Mouse (Mus musculus) limb, embryonic 14.5 days (tissue): ENCODE results near the gene Hsd17b2. TPM values are rescaled to one million over a fixed set of nuclear protein-coding genes. Genes with fewer than 3 reads are reported as not detected.

Experiments used
- ATAC-seq: fragments of 200-750 bp; cut with Nextera tagmentation; 2 replicates; pipeline ENCODE4 v1.8.0; 2017; ENCODE audit warnings: low read depth, moderate number of reproducible peaks, moderate TSS enrichment; ENCODE audit not compliant: low FRiP score
- DNase-seq: peaks from one replicate; pipeline ENCODE4 v3.0.0-alpha.2; 2015; ENCODE audit warnings: low spot score
- H3K27ac ChIP-seq: fragments of 300-500 bp; sonication (generic); replicated peaks from 2 replicates; pipeline ENCODE4 v1.5.1; 2014; ENCODE audit warnings: low read depth, mild to moderate bottlenecking, low read length, moderate library complexity, mixed read lengths
- H3K27me3 ChIP-seq: fragments of 300-500 bp; sonication (generic); 2 replicates; pipeline ENCODE4 v1.6.1; 2014; ENCODE audit warnings: low read length, mixed read lengths; ENCODE audit not compliant: control insufficient read depth, insufficient read depth
- H3K36me3 ChIP-seq: fragments of 300-500 bp; sonication (generic); 2 replicates; pipeline ENCODE4 v1.6.1; 2014; ENCODE audit warnings: mild to moderate bottlenecking, low read length, moderate library complexity, mixed read lengths; ENCODE audit not compliant: control insufficient read depth, insufficient read depth
- H3K4me1 ChIP-seq: fragments of 300-500 bp; sonication (generic); 2 replicates; pipeline ENCODE4 v1.6.1; 2014; ENCODE audit warnings: antibody characterized with exemption, low read length, mixed read lengths; ENCODE audit not compliant: control insufficient read depth, insufficient read depth
- H3K4me2 ChIP-seq: fragments of 300-500 bp; sonication (generic); replicated peaks from 2 replicates; pipeline ENCODE4 v1.6.1; 2014; ENCODE audit warnings: low read depth, mild to moderate bottlenecking, low read length, moderate library complexity; ENCODE audit not compliant: severe bottlenecking
- H3K4me3 ChIP-seq: fragments of 300-500 bp; sonication (generic); replicated peaks from 2 replicates; pipeline ENCODE4 v1.5.1; 2014; ENCODE audit warnings: low read length
- H3K9ac ChIP-seq: fragments of 300-500 bp; sonication (generic); 2 replicates; pipeline ENCODE4 v1.6.1; 2014; ENCODE audit warnings: mild to moderate bottlenecking, low read depth, low read length, moderate library complexity; ENCODE audit not compliant: severe bottlenecking
- H3K9me3 ChIP-seq: fragments of 300-500 bp; sonication (generic); 2 replicates; pipeline ENCODE4 v1.6.1; 2016; ENCODE audit warnings: low read length; ENCODE audit not compliant: control insufficient read depth
- POLR2A ChIP-seq: fragments of 200-500 bp; IDR thresholded peaks from 2 replicates; pipeline ENCODE4 v1.8.0; 2012; ENCODE audit warnings: inconsistent platforms, mild to moderate bottlenecking, moderate library complexity, borderline replicate concordance; ENCODE audit not compliant: insufficient read depth, insufficient read length; ENCODE audit errors: extremely low read depth
- WGBS: fragments of 180-500 bp; shearing (Covaris S2); extraction: QIAGEN DNeasy Blood & Tissue Kit; methylation state at CpG from one replicate; pipeline ENCODE4 v1.1.7; 2014; 5-methylcytosine and 5-hydroxymethylcytosine counted together
- polyA plus RNA-seq, 2 experiments: library from polyadenylated mRNA; depleted of rRNA in 1 of 2; stranded (reverse) in 1 of 2; unstranded in 1 of 2; fragments of >200 nt; fragmentation: Nextera tagmentation in 1 of 2; extraction: Ambion mirVana in 1 of 2; gene quantifications; 2 replicates each; pipeline versions ENCODE4 v1.2.1 to v1.2.3; 2012 to 2014

Gene Hsd17b2
- polyA plus RNA-seq, 2 experiments: 0.21 TPM; not detected in 1

DNA sequence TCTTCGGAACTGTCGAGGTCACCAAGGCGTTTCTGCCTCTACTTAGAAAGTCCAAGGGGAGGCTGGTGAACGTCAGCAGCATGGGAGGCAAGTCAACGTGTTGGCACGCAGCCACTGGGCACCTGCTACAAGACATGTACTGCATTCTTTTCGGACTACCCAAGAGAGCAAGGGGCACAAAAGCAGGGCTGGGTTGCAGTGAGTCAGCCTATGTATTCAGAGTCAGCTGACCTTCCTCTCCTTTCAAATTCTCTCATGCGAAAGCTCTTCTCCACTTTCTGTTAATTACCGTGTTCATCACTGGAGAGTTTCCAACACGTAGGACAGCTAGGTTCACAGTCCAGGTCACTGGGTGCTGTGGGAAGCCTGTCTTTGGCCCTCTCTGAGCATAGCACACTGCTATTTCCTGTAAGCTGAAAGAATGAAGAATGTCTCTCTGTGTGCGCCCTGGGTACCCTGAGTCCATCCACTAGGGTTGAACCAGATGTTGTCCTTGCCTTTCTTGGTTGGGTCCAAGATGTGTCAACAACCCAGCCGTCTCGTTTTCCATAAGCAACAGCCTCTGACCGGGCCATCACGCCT lies 40.8 kb downstream of the Hsd17b2 start:
- Histone ChIP-seq H3K4me3 (no peak overlapping the region), H3K4me1 (no peaks in the 10 kb centered on the region), H3K27ac (no peak overlapping the region), H3K4me2 (no peak overlapping the region), H3K36me3 (no peaks in the 10 kb centered on the region), H3K9me3 (no peaks in the 10 kb centered on the region), H3K9ac (no peak overlapping the region), H3K27me3 (no peaks in the 10 kb centered on the region)
- WGBS: 87% methylated on average over 15 of the region's 15 CpGs
- DNase-seq (no peak), ATAC-seq (no peak)
- TF ChIP-seq POLR2A: no peak

DNA sequence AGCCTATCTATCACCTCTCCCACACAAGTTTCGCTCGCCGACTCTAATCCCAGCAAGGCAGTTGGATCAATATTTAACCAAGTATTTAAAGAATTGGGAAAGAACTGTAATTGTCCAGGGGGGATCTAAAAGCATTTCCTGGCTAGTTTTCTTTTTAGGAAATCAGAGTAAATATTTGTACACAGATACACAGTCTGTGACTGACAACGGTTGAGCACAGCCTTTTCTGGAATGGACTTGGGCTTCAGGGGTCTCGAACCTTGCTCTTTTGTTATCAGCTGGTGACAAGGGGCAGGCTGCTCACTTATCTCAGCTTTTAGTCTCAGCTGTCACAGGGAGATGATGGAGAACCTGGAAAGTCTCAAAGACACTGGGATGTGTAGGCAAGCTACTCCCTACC lies 44.9 kb downstream of the Hsd17b2 start:
- Histone ChIP-seq H3K4me2 (no peak overlapping the region), H3K9me3 (no peaks in the 10 kb centered on the region), H3K9ac (no peak overlapping the region), H3K4me1 (no peaks in the 10 kb centered on the region), H3K4me3 (no peak overlapping the region), H3K27me3 (no peaks in the 10 kb centered on the region), H3K36me3 (no peaks in the 10 kb centered on the region), H3K27ac (no peak overlapping the region)
- DNase-seq (no peak), ATAC-seq (no peak)
- 93% methylated on average over 5 of the region's 5 CpGs for WGBS
- no peak for TF ChIP-seq POLR2A

DNA sequence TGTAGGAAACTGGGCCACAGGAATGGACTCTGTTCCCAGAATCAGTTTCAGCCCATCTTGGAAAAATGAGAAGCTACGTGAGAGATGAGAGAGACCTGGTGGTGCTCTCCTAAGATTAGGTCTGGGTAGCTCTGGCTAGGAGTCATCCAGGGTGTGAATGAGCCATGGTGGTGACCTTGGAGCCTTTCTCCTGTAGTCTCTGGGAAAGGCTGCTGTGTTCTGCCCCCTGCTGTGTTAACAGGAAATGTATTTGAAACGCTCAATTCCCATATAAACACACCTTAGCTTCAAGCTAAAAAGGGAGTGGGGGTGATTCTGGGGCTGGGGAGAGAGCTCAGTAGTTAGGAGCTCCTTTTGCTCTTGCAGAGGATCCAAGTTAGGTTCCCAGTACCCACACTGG lies 45.7 kb downstream of the Hsd17b2 start:
- Histone ChIP-seq H3K27me3 (no peaks in the 10 kb centered on the region), H3K4me2 (no peak overlapping the region), H3K4me3 (no peak overlapping the region), H3K36me3 (no peaks in the 10 kb centered on the region), H3K27ac (no peak overlapping the region), H3K4me1 (no peaks in the 10 kb centered on the region), H3K9ac (no peak overlapping the region), H3K9me3 (no peaks in the 10 kb centered on the region)
- WGBS: 27% methylated on average over 2 of the region's 2 CpGs
- no peak for ATAC-seq
- DNase-seq: no peak
- TF ChIP-seq POLR2A: no peak

DNA sequence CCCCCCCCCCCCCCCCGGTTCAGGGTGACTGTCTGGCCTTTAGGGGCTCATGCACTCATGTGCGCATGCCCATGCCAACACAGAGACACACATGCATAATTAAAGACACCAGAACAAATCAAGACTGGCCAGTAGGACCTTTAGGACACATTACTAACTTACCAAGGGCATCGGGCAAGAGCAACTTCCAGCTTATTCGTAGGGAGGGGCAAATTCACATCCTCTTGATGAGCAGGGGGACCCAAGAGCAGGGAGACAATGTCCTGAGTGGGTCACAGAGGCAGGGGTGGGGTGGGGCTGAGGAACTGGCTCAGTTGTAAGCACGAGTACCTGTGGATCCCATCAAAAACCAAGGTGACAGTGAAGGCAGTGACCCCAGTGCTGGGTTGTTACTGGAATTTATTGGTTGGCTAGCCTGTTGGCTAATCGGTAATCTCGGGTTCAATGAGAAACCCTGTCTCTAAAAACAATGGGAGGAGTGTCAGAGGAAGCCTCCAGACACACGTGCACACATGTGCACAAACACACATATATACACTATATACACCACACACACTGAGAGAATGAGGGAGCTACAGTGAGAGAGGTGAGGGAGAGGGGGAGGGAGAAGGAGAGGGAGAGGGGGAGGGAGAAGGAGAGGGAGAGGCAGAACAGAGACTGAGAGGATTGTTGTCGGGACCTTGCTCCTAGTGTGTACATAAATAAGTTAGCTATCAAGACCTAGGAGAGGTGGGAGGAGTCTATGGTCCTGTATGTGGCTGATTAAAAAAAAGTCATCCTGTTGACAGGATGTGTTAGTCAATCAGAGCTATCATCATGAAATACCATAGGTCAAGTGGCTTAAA lies 46.4 kb downstream of the Hsd17b2 start:
- 79% methylated on average over 8 of the region's 9 CpGs for WGBS

DNA sequence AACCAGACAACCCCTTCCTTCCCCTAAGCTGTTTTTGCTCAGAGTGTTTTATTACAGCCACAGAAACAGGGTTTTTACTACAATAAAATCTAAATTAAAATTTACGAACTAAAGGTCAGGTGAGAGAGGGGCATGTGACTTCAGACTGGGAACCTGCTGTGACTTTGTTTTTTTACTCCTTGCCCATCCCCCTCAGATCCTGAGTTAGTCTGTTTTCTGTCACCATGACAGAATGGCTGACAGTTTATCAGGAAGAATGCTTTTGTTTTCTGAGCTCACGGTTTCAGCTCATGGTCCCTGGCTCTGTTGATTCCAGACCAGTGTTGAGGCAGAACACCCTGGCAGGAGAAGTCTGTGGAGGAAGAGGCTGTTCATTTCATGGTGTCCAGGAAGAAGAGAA lies 47.7 kb downstream of the Hsd17b2 start:
- Histone ChIP-seq H3K9me3 (no peaks in the 10 kb centered on the region), H3K27ac (no peak overlapping the region), H3K27me3 (no peaks in the 10 kb centered on the region), H3K36me3 (no peaks in the 10 kb centered on the region), H3K4me1 (no peaks in the 10 kb centered on the region), H3K4me2 (no peak overlapping the region), H3K4me3 (no peak overlapping the region), H3K9ac (no peak overlapping the region)
- no peak for DNase-seq
- WGBS: 22% methylated on average over 2 of the region's 2 CpGs
- no peak for ATAC-seq
- no peak for TF ChIP-seq POLR2A

More for the DNA sequence above, 46.4 kb downstream of the Hsd17b2 start:
- Histone ChIP-seq H3K36me3 (no peaks in the 10 kb centered on the region), H3K27ac (no peak overlapping the region), H3K27me3 (no peaks in the 10 kb centered on the region), H3K4me1 (no peaks in the 10 kb centered on the region), H3K4me2 (no peak overlapping the region), H3K4me3 (no peak overlapping the region), H3K9ac (no peak overlapping the region), H3K9me3 (no peaks in the 10 kb centered on the region)
- ATAC-seq (no peak), DNase-seq (no peak)
- TF ChIP-seq POLR2A: no peak
